Mouse (Mus musculus) heart, embryonic 11.5 days (tissue): Measurements from ENCODE around the gene Gata3. TPM values are rescaled to one million over a fixed set of nuclear protein-coding genes. Genes with fewer than 3 reads are reported as not detected.

Source experiments
- ATAC-seq: fragments of 200-750 bp; cut with Nextera tagmentation; replicated peaks from 2 replicates; pipeline ENCODE4 v1.8.0; 2017; ENCODE audit warnings: moderate library complexity; ENCODE audit not compliant: insufficient number of reproducible peaks, low FRiP score, low TSS enrichment
- H3K27ac ChIP-seq: fragments of 300-500 bp; sonication (generic); 2 replicates; pipeline ENCODE4 v1.5.1; 2014; ENCODE audit warnings: mild to moderate bottlenecking, low read depth, low read length
- H3K27me3 ChIP-seq: fragments of 300-500 bp; sonication (generic); 2 replicates; pipeline ENCODE4 v1.6.1; 2014; ENCODE audit warnings: mild to moderate bottlenecking, low read length, mixed read lengths; ENCODE audit not compliant: control insufficient read depth, insufficient read depth
- H3K36me3 ChIP-seq: fragments of 300-500 bp; sonication (generic); 2 replicates; pipeline ENCODE4 v1.6.1; 2014; ENCODE audit warnings: mild to moderate bottlenecking, low read length, moderate library complexity, mixed read lengths; ENCODE audit not compliant: control insufficient read depth, insufficient read depth
- H3K4me1 ChIP-seq: fragments of 300-500 bp; sonication (generic); 2 replicates; pipeline ENCODE4 v1.6.1; 2014; ENCODE audit warnings: low read length; ENCODE audit not compliant: control insufficient read depth, insufficient read depth
- H3K4me2 ChIP-seq: fragments of 300-500 bp; sonication (generic); 2 replicates; pipeline ENCODE4 v1.6.1; 2014; ENCODE audit warnings: mild to moderate bottlenecking, moderate library complexity
- H3K4me3 ChIP-seq: fragments of 300-500 bp; sonication (generic); 2 replicates; pipeline ENCODE4 v1.5.1; 2014; ENCODE audit warnings: low read depth, low read length
- H3K9ac ChIP-seq: fragments of 300-500 bp; sonication (generic); 2 replicates; pipeline ENCODE4 v1.6.1; 2014; ENCODE audit warnings: mild to moderate bottlenecking, low read depth, low read length, moderate library complexity
- H3K9me3 ChIP-seq: fragments of 300-500 bp; sonication (generic); replicated peaks from 2 replicates; pipeline ENCODE4 v1.6.1; 2016; ENCODE audit warnings: low read length; ENCODE audit not compliant: control insufficient read depth
- WGBS: fragments of 180-500 bp; shearing (Covaris S2); extraction: QIAGEN DNeasy Blood & Tissue Kit; methylation state at CpG from one replicate; pipeline ENCODE4 v1.1.7; 2014; ENCODE audit not compliant: insufficient replicate concordance; 5-methylcytosine and 5-hydroxymethylcytosine counted together
- polyA plus RNA-seq: library from polyadenylated mRNA; unstranded; fragments of >200 nt; fragmentation: Nextera tagmentation; extraction: Ambion mirVana; gene quantifications from 2 replicates; pipeline ENCODE4 v1.2.1, GENCODE M21; 2014

The Gata3 gene
- polyA plus RNA-seq, 1 experiment from 2014 or later, result 9.8 TPM

DNA sequence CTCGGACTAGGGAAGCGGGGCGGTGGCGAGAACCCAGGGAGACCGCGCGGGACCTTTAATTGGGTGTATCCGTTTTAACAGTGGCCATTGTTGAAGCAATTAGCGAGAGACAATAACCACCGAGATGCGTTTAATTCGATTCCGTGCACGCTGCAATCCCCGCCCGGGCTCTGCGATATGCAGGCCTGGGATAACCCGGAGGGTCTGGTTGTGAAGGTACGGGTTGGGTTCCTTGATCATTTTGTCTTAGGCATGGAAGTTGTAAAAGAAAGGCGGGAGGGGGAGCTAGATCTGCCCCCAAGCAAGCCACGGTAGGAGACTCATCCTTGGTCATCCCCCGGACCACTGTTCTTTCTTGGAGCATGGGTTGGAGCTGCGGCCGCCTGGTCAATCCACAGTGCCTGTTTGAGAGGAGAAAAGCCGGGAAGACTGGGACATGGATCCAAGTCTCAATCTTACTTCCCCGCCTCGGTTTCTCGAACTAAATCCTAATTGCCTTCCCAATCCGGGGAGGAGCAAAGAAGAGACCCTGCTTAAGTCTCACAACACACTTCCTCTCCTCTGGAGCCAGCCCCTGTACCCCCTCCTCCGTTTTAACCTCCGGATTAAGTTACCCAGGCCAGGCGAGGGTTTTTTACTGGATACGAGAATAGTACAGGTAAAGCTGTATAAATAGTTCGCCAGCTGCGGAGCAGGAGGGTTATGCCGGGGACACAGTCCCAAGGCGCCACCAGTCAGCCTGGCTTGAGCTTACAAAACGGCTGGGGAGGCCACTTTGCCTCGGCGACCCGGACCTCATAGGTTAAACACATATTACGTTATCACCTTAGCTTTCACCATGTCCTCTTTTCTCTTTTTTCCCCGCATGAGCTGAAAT, 6.7 kb downstream of the Gata3 start:
- peaks cover 20% of the 10 kb centered on the region; the same call in 1 of the 2 replicates for H3K4me1 ChIP-seq
- peak overlapping the region; percentile 90 for H3K4me2 ChIP-seq
- no peak for ATAC-seq
- H3K36me3 ChIP-seq, result no peaks in the 10 kb centered on the region
- peaks cover 71% of the 10 kb centered on the region for H3K27me3 ChIP-seq
- H3K9me3 ChIP-seq, result no peaks in the 10 kb centered on the region
- 1% methylated on average over 43 of the region's 43 CpGs for WGBS
- H3K27ac ChIP-seq, result no peak overlapping the region
- peak overlapping the region; percentile 30; the same call in 1 of the 2 replicates for H3K9ac ChIP-seq
- H3K4me3 ChIP-seq, result peak overlapping the region; percentile 59

DNA sequence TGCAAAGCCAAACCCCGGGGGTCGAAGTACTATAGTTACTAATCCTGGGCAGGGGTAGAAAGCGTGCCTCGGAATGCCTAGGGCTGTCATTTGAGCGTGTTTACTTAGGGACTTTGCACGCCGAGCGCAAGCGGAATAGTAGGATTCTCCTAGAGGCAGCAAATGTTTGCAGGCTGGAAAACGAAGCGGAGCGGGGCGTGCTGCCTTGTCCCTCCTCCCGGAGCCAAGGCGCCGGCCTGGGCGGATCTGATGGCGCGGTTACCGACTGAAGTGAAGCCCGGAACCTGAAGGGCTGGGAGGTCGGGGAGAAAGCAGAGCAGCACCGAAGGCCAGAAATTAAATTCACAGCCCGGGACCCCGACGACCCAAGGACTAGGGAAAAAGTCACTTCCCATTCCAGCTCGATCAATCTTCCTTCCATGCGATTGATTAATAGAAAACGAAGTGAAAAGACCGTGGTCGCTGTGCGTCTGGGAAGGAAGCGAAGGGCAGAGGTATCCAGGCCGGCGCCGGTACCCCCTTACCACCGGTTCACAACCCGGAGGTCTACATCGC, 7.4 kb downstream of the Gata3 start:
- Histone ChIP-seq H3K4me3 (peak overlapping the region; percentile 59), H3K4me1 (peaks cover 20% of the 10 kb centered on the region; the same call in 1 of the 2 replicates), H3K4me2 (peak overlapping the region; percentile 90), H3K9ac (peak overlapping the region; percentile 47), H3K27me3 (peaks cover 68% of the 10 kb centered on the region), H3K36me3 (no peaks in the 10 kb centered on the region), H3K9me3 (no peaks in the 10 kb centered on the region), H3K27ac (no peak overlapping the region)
- WGBS, result under 1% methylated on average over 39 of the region's 39 CpGs
- ATAC-seq, result no peak

DNA sequence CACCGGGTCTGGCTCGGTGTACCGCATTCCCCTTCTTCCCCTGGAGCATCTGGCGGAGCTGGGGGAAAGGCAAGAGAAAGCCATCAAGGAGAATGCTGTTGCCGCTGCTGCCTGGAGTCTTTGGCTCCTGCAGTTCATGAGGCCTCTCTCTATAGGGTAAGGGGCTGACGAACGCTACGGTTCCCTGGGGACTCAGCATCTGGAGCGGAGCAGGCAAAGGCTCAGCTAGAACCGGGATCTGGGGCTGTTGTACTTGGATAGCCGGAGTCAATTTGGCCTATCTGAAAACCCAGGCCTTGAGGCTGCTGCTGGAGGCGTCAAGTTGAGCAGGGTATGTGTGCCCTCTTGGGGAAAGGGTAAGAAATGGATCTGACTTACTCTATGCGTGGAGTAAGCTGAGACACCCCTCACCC, 8.2 kb downstream of the Gata3 start:
- 1% methylated on average over 13 of the region's 13 CpGs for WGBS
- Histone ChIP-seq H3K9ac (peak overlapping the region; percentile 65), H3K27ac (peak overlapping the region; percentile 83), H3K36me3 (no peaks in the 10 kb centered on the region), H3K9me3 (no peaks in the 10 kb centered on the region), H3K4me1 (peaks cover 20% of the 10 kb centered on the region; the same call in 1 of the 2 replicates), H3K4me2 (peak overlapping the region; percentile 90), H3K4me3 (peak overlapping the region; percentile 59), H3K27me3 (peaks cover 68% of the 10 kb centered on the region)
- no peak for ATAC-seq

DNA sequence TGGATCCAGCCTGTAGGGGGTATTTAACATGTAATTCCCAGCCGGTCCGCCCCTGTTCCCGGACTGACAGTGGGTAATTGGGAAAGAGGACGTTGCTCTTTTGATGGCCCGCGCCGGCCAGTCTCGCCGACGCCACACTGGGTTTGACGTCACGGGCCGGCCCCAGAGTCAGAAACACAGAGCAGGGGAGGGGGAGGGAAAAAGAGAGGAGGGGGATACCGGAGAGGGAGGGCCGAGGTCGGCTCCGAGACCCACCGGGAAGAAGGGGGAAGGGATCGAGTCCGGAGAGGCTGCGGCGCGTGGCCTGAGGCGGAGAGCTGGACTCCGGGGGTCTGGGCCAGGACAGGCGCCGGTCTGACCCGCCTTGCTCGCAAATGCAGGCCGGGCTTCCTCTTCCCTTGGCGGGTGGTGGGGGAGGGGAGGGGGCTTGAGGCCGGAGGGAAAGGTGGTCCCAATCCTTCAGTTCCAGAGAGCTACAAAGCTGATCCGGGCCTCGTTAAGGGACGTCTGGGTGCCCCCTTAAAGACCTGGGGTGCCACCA, 8.7 kb downstream of the Gata3 start, which contains the start of gene 4930412O13Rik:
TSS of gene 4930412O13Rik (plus strand) at position 202 of the 541 bp plus-strand sequence.
- Histone ChIP-seq H3K4me1 (peaks cover 20% of the 10 kb centered on the region; the same call in 1 of the 2 replicates), H3K4me2 (peak within 1 kb of the TSS; percentile 90), H3K36me3 (no peaks in the 10 kb centered on the region), H3K27me3 (peaks cover 63% of the 10 kb centered on the region), H3K4me3 (peak within 1 kb of the TSS; percentile 59), H3K27ac (peak within 1 kb of the TSS; percentile 83), H3K9me3 (no peaks in the 10 kb centered on the region), H3K9ac (peak within 1 kb of the TSS; percentile 65)
- under 1% methylated on average over 33 of the region's 35 CpGs for WGBS
- ATAC-seq, result no peak

DNA sequence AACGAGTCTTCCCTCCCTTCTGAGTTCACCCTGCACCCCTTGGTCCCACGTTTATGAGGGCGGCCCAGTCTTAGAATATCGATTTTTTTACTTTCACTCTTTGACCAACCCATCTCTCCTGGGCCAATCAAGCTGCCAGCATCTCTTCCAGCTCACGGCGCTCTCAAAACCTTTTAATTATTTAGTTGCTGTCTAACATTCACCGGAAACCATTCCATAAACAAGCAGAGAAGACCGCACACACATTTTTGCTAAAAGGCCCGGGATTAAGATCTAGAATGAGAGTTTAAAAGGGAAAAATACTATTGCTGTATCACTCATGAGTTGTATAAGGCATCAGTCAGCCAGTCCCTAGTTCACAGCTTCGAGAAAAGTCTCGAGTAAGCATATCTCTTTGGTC, 9.6 kb downstream of the Gata3 start:
- peak overlapping the region; percentile 90 for H3K4me2 ChIP-seq
- no peaks in the 10 kb centered on the region for H3K36me3 ChIP-seq
- H3K4me1 ChIP-seq, result peaks cover 20% of the 10 kb centered on the region; the same call in 1 of the 2 replicates
- no peak overlapping the region for H3K9ac ChIP-seq
- H3K9me3 ChIP-seq, result no peaks in the 10 kb centered on the region
- 6% methylated on average over 11 of the region's 11 CpGs for WGBS
- no peak overlapping the region for H3K27ac ChIP-seq
- H3K4me3 ChIP-seq, result peak overlapping the region; percentile 59
- peaks cover 60% of the 10 kb centered on the region for H3K27me3 ChIP-seq
- no peak for ATAC-seq

DNA sequence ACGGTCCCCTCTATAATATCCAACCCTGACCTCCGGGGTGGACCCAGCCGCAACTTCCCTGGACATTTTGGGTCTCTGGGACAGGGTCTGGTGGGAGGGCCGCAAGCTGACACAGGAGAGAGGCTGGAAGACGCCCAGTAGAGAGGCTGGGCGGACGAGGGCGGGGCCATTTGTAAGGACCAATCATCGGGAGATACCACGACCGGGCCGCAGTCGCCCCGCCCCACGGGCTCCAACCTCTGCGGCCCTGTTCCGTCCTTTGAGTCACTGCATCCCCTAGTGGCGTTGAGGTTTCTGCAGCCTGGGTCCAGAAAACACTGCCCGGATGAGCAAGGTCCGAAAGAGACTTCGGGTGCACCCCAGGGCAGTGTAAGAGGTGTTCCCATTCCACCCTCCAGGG, 10.3 kb downstream of the Gata3 start:
- peaks cover 23% of the 10 kb centered on the region; the same call in 1 of the 2 replicates for H3K4me1 ChIP-seq
- H3K9me3 ChIP-seq, result no peaks in the 10 kb centered on the region
- no peaks in the 10 kb centered on the region for H3K36me3 ChIP-seq
- H3K27me3 ChIP-seq, result peaks cover 58% of the 10 kb centered on the region
- H3K9ac ChIP-seq, result no peak overlapping the region
- H3K4me3 ChIP-seq, result peak overlapping the region; percentile 59
- H3K27ac ChIP-seq, result no peak overlapping the region
- ATAC-seq, result peak; percentile 92
- WGBS, result under 1% methylated on average over 20 of the region's 21 CpGs
- peak overlapping the region; percentile 90 for H3K4me2 ChIP-seq

DNA sequence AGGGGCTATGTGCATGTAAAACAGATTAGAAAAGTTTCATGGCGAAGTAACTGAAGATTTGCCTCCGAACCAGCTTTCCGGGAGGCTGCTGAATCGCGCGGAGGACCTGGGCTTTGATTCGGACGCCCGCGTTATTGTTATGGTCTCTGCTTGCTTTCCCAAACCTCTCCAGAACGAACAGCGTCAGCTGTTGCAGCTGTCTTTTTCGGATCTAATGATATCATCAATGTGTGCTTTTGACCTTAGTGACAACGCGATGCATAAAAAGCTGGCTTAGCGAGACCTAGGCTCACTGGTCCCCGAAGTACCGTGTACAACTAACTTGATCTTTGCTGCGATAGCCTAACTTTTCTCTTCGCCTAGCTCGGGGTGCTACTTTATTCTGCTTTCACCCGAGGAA, 10.7 kb downstream of the Gata3 start:
- no peaks in the 10 kb centered on the region for H3K9me3 ChIP-seq
- no peaks in the 10 kb centered on the region for H3K36me3 ChIP-seq
- H3K27ac ChIP-seq, result peak overlapping the region; percentile 67; the same call in 1 of the 2 replicates
- H3K4me3 ChIP-seq, result peak overlapping the region; percentile 59
- H3K4me1 ChIP-seq, result peaks cover 24% of the 10 kb centered on the region; the same call in 1 of the 2 replicates
- peak overlapping the region; percentile 90 for H3K4me2 ChIP-seq
- under 1% methylated on average over 22 of the region's 22 CpGs for WGBS
- H3K27me3 ChIP-seq, result peaks cover 58% of the 10 kb centered on the region
- H3K9ac ChIP-seq, result peak overlapping the region; percentile 47; the same call in 1 of the 2 replicates
- no peak for ATAC-seq

DNA sequence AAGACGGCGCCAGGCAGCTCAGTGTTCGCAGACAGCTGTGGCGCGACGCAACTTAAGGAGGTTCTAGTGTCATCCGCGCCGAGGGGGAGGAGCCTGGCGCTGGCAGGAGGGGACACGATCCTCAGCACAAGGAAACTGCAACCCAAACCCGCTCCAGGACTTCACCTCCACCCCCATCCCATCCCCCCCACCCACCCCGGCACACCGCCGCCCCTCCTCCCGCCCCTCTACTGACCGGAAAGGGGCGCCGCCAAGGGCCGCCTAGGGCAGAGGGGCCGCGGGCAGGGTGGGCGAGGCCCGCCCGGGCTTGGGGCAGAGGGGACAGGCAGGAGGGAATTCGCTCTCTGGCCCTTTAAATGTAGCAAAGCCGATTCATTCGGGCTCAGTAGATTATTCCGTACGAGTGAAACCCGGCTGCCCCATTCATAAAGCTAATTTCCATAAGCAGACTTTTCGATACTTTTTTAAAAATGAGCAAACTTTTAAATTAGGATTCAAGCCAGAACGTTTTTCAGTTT, 11.2 kb downstream of the Gata3 start:
- Histone ChIP-seq H3K27me3 (peaks cover 57% of the 10 kb centered on the region), H3K4me1 (peaks cover 19% of the 10 kb centered on the region; the same call in 1 of the 2 replicates), H3K36me3 (no peaks in the 10 kb centered on the region), H3K9me3 (no peaks in the 10 kb centered on the region), H3K27ac (peak overlapping the region; percentile 67), H3K4me3 (peak overlapping the region; percentile 59), H3K9ac (peak overlapping the region; percentile 50; the same call in 1 of the 2 replicates), H3K4me2 (peak overlapping the region; percentile 90)
- ATAC-seq, result peak; percentile 41
- under 1% methylated on average over 32 of the region's 33 CpGs for WGBS
